Mouse (Mus musculus): Measurements from ENCODE around the gene Btrc.

DNA sequence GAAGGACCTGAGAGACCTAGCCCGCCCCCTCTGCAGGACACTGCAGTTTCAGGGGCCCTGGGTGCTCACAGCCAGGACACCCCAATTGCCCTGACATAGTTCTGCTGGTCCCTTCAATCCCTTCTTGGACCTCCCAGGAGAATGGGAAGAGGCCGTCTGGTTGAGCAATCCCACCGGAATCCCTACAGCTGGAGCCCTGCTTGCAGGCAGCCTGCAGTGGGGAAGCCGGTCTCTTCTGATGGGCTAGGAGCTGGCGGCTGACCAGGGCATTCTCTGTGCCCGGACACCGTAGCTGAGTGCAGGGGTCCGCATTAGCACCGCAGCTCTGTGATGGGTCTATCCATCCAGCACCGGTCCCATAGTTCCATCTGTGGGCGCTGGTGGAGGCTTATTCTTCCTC is 190.6 kb downstream of the Btrc start:
- TF ChIP-seq GATA1 (IDR thresholded peaks at IDR 0.05; ENCODE audit: borderline replicate concordance, low read length) (no peak), CTCF (IDR thresholded peaks at IDR 0.05; ENCODE audit: low read depth, low read length) (no peak)

Data from G1E (cell line).